Mouse (Mus musculus): ENCODE measurements around the gene Gm18596. TPM values are rescaled to one million over a fixed set of nuclear protein-coding genes. Genes with fewer than 3 reads are reported as not detected.
"Not testable (repeated sequence)": the region's sequence is repeated elsewhere in the genome, so short reads cannot be mapped to it uniquely, and the experiment has no call there.

Gm18596 gene
- polyA plus RNA-seq, 1 experiment from 2014 or later = not detected

GRCm38 (mm10) chr10:77752312-77752711 lies 9.9 kb upstream of the Gm18596 start:
- ATAC-seq (ENCODE audit: insufficient number of reproducible peaks, insufficient read depth, low FRiP score, low TSS enrichment, low read depth); H3K27ac ChIP-seq; H3K36me3 ChIP-seq; H3K9ac ChIP-seq (replicated peaks); H3K4me2 ChIP-seq; H3K27me3 ChIP-seq; H3K9me3 ChIP-seq; H3K4me3 ChIP-seq (replicated peaks): not testable (repeated sequence)
- WGBS = 68% methylated on average over 3 of the region's 3 CpGs
- H3K4me1 ChIP-seq (replicated peaks) = peaks cover 15% of the 10 kb centered on the region

- 38% methylated on average over 1 of the region's 1 CpGs for WGBS
- not testable (repeated sequence) for H3K36me3 ChIP-seq; H3K9me3 ChIP-seq; H3K4me3 ChIP-seq (replicated peaks); H3K27me3 ChIP-seq; H3K9ac ChIP-seq (replicated peaks); H3K4me2 ChIP-seq; ATAC-seq (ENCODE audit: insufficient number of reproducible peaks, insufficient read depth, low FRiP score, low TSS enrichment, low read depth); H3K27ac ChIP-seq
- H3K4me1 ChIP-seq (replicated peaks) = peaks cover 15% of the 10 kb centered on the region
These were observed 8.8 kb upstream of the Gm18596 start, which contains the start of gene Gm9736 for GRCm38 (mm10) chr10:77751254-77751653. Gm9736 (minus strand) TSS chr10:77751354.

- ATAC-seq (ENCODE audit: insufficient number of reproducible peaks, insufficient read depth, low FRiP score, low TSS enrichment, low read depth); H3K27ac ChIP-seq; H3K27me3 ChIP-seq; H3K9me3 ChIP-seq; H3K4me3 ChIP-seq (replicated peaks); H3K36me3 ChIP-seq; H3K9ac ChIP-seq (replicated peaks); H3K4me2 ChIP-seq: not testable (repeated sequence)
- whole genome bisulfite sequencing = 72% methylated on average over 1 of the region's 1 CpGs
- peaks cover 15% of the 10 kb centered on the region for H3K4me1 ChIP-seq (replicated peaks)
These were observed 8.2 kb upstream of the Gm18596 start for GRCm38 (mm10) chr10:77750686-77751085.

- no peak for ATAC-seq (ENCODE audit: insufficient number of reproducible peaks, insufficient read depth, low FRiP score, low TSS enrichment, low read depth)
- peaks cover 29% of the 10 kb centered on the region for H3K4me1 ChIP-seq (replicated peaks)
- H3K36me3 ChIP-seq = no peaks in the 10 kb centered on the region
- no peak overlapping the region for H3K9ac ChIP-seq (replicated peaks)
- H3K9me3 ChIP-seq = peaks cover 17% of the 10 kb centered on the region
- H3K4me2 ChIP-seq = no peak overlapping the region
- H3K27ac ChIP-seq = no peak overlapping the region
- WGBS = 83% methylated on average over 4 of the region's 4 CpGs
- no peak overlapping the region for H3K4me3 ChIP-seq (replicated peaks)
- no peaks in the 10 kb centered on the region for H3K27me3 ChIP-seq
These were observed 3.5 kb downstream of the Gm18596 start for GRCm38 (mm10) chr10:77738929-77739328.

GRCm38 (mm10) chr10:77735928-77736327 lies 6.5 kb downstream of the Gm18596 start:
- peaks cover 12% of the 10 kb centered on the region for H3K4me1 ChIP-seq (replicated peaks)

GRCm38 (mm10) chr10:77729241-77729640 lies 13.2 kb downstream of the Gm18596 start:
- WGBS = 55% methylated on average over 4 of the region's 4 CpGs
- no peaks in the 10 kb centered on the region for H3K27me3 ChIP-seq
- no peaks in the 10 kb centered on the region for H3K36me3 ChIP-seq
- no peak overlapping the region for H3K27ac ChIP-seq
- H3K9me3 ChIP-seq = peaks cover 5% of the 10 kb centered on the region; the same call in 1 of the 2 replicates
- no peak for ATAC-seq (ENCODE audit: insufficient number of reproducible peaks, insufficient read depth, low FRiP score, low TSS enrichment, low read depth)
- no peak overlapping the region for H3K4me3 ChIP-seq (replicated peaks)
- no peak overlapping the region for H3K4me2 ChIP-seq
- H3K4me1 ChIP-seq (replicated peaks) = no peaks in the 10 kb centered on the region
- no peak overlapping the region for H3K9ac ChIP-seq (replicated peaks)

More at GRCm38 (mm10) chr10:77735928-77736327, 6.5 kb downstream of the Gm18596 start:
- Histone ChIP-seq H3K9ac (replicated peaks) (no peak overlapping the region), H3K27me3 (no peaks in the 10 kb centered on the region), H3K36me3 (no peaks in the 10 kb centered on the region), H3K4me2 (no peak overlapping the region), H3K4me3 (replicated peaks) (no peak overlapping the region), H3K27ac (no peak overlapping the region), H3K9me3 (peaks cover 19% of the 10 kb centered on the region)
- WGBS = 86% methylated on average over 1 of the region's 1 CpGs
- no peak for ATAC-seq (ENCODE audit: insufficient number of reproducible peaks, insufficient read depth, low FRiP score, low TSS enrichment, low read depth)

GRCm38 (mm10) chr10:77728280-77728679 lies 14.2 kb downstream of the Gm18596 start:
- H3K27me3 ChIP-seq = no peaks in the 10 kb centered on the region
- no peaks in the 10 kb centered on the region for H3K36me3 ChIP-seq
- H3K4me1 ChIP-seq (replicated peaks) = no peaks in the 10 kb centered on the region
- no peak overlapping the region for H3K9ac ChIP-seq (replicated peaks)
- no peak overlapping the region for H3K4me2 ChIP-seq
- H3K27ac ChIP-seq = no peak overlapping the region
- no peaks in the 10 kb centered on the region for H3K9me3 ChIP-seq
- H3K4me3 ChIP-seq (replicated peaks) = no peak overlapping the region
- no peak for ATAC-seq (ENCODE audit: insufficient number of reproducible peaks, insufficient read depth, low FRiP score, low TSS enrichment, low read depth)
- WGBS = 61% methylated on average over 4 of the region's 4 CpGs

- Histone ChIP-seq H3K4me3 (replicated peaks) (no peak within 1 kb of the TSS), H3K4me1 (replicated peaks) (no peaks in the 10 kb centered on the region), H3K27me3 (no peaks in the 10 kb centered on the region), H3K9ac (replicated peaks) (no peak within 1 kb of the TSS), H3K36me3 (no peaks in the 10 kb centered on the region), H3K4me2 (no peak within 1 kb of the TSS), H3K27ac (no peak within 1 kb of the TSS), H3K9me3 (no peaks in the 10 kb centered on the region)
- ATAC-seq (ENCODE audit: insufficient number of reproducible peaks, insufficient read depth, low FRiP score, low TSS enrichment, low read depth) = no peak
- 21% methylated on average over 3 of the region's 3 CpGs for WGBS
These were observed 16.3 kb downstream of the Gm18596 start, which contains the start of gene Gm10100 for GRCm38 (mm10) chr10:77726186-77726585. Gm10100 (plus strand) TSS chr10:77726486.

GRCm38 (mm10) chr10:77724855-77725254 lies 17.6 kb downstream of the Gm18596 start:
- no peak overlapping the region for H3K4me3 ChIP-seq (replicated peaks)
- H3K36me3 ChIP-seq = no peaks in the 10 kb centered on the region
- H3K4me2 ChIP-seq = no peak overlapping the region
- 84% methylated on average over 8 of the region's 8 CpGs for WGBS
- peaks cover 6% of the 10 kb centered on the region; the same call in 1 of the 2 replicates for H3K9me3 ChIP-seq
- H3K27me3 ChIP-seq = no peaks in the 10 kb centered on the region
- no peak overlapping the region for H3K27ac ChIP-seq
- H3K9ac ChIP-seq (replicated peaks) = no peak overlapping the region
- H3K4me1 ChIP-seq (replicated peaks) = no peaks in the 10 kb centered on the region
- no peak for ATAC-seq (ENCODE audit: insufficient number of reproducible peaks, insufficient read depth, low FRiP score, low TSS enrichment, low read depth)

- H3K4me1 ChIP-seq (replicated peaks); H3K9ac ChIP-seq (replicated peaks); H3K4me2 ChIP-seq; H3K9me3 ChIP-seq; H3K27ac ChIP-seq; H3K27me3 ChIP-seq; ATAC-seq (ENCODE audit: insufficient number of reproducible peaks, insufficient read depth, low FRiP score, low TSS enrichment, low read depth); H3K36me3 ChIP-seq; H3K4me3 ChIP-seq (replicated peaks): not testable (repeated sequence)
- WGBS = 83% methylated on average over 1 of the region's 1 CpGs
These were observed 22.1 kb downstream of the Gm18596 start, which contains the start of gene Krtap12-1 for GRCm38 (mm10) chr10:77720299-77720698. Krtap12-1 (plus strand) TSS chr10:77720599.

GRCm38 (mm10) chr10:77715507-77715906 lies 26.9 kb downstream of the Gm18596 start, which contains the start of gene Gm10142:
Gm10142 (plus strand) TSS chr10:77715807.
- Histone ChIP-seq H3K27me3 (no peaks in the 10 kb centered on the region), H3K4me2 (no peak within 1 kb of the TSS), H3K4me3 (replicated peaks) (no peak within 1 kb of the TSS), H3K9me3 (peaks cover 14% of the 10 kb centered on the region), H3K36me3 (no peaks in the 10 kb centered on the region), H3K4me1 (replicated peaks) (no peaks in the 10 kb centered on the region), H3K27ac (no peak within 1 kb of the TSS), H3K9ac (replicated peaks) (no peak within 1 kb of the TSS)
- ATAC-seq (ENCODE audit: insufficient number of reproducible peaks, insufficient read depth, low FRiP score, low TSS enrichment, low read depth) = no peak
- 85% methylated on average over 1 of the region's 1 CpGs for WGBS

- Histone ChIP-seq H3K36me3 (no peaks in the 10 kb centered on the region), H3K27me3 (no peaks in the 10 kb centered on the region), H3K4me1 (replicated peaks) (no peaks in the 10 kb centered on the region), H3K4me2 (no peak overlapping the region), H3K4me3 (replicated peaks) (no peak overlapping the region), H3K9ac (replicated peaks) (no peak overlapping the region), H3K27ac (no peak overlapping the region), H3K9me3 (peaks cover 11% of the 10 kb centered on the region; the same call in 1 of the 2 replicates)
- WGBS = 57% methylated on average over 4 of the region's 4 CpGs
- ATAC-seq (ENCODE audit: insufficient number of reproducible peaks, insufficient read depth, low FRiP score, low TSS enrichment, low read depth) = no peak
These were observed 28.7 kb downstream of the Gm18596 start for GRCm38 (mm10) chr10:77713734-77714133.
